Mouse (Mus musculus) myocyte (in vitro differentiated cells): ENCODE results near the gene Glp1r. TPM values are rescaled to one million over a fixed set of nuclear protein-coding genes. Genes with fewer than 3 reads are reported as not detected.

Experiments used
- H3K27me3 ChIP-seq: one replicate; pipeline ENCODE4 v1.6.1; 2011; ENCODE audit not compliant: control insufficient read depth, insufficient read depth, insufficient read length
- H3K36me3 ChIP-seq: one replicate; pipeline ENCODE4 v1.6.1; 2011; ENCODE audit not compliant: control insufficient read depth, insufficient read depth
- H3K4me2 ChIP-seq: one replicate; pipeline ENCODE4 v1.6.1; 2011; ENCODE audit warnings: low read depth, control low read depth
- H3K4me3 ChIP-seq: one replicate; pipeline ENCODE4 v1.5.1; 2011; ENCODE audit warnings: mild to moderate bottlenecking, control low read depth, moderate library complexity
- H3K79me2 ChIP-seq: one replicate; pipeline ENCODE4 v1.6.1; 2011; ENCODE audit not compliant: control insufficient read depth, insufficient read depth
- H3ac ChIP-seq: one replicate; pipeline ENCODE4 v1.6.1; 2011; ENCODE audit not compliant: control insufficient read depth, insufficient read length
- CEBPB ChIP-seq: IDR thresholded peaks from 2 replicates; pipeline ENCODE4 v1.6.1; 2011; ENCODE audit warnings: mild to moderate bottlenecking, moderate library complexity; ENCODE audit not compliant: poor library complexity, insufficient read depth, severe bottlenecking
- E2F4 ChIP-seq: IDR thresholded peaks from one replicate; pipeline ENCODE4 v1.6.1; 2011; ENCODE audit warnings: mild to moderate bottlenecking, control low read depth, moderate library complexity; ENCODE audit not compliant: insufficient read depth
- MAX ChIP-seq: IDR thresholded peaks from one replicate; pipeline ENCODE4 v1.6.1; 2011; ENCODE audit warnings: low read depth, mild to moderate bottlenecking, control low read depth
- MYOD1 ChIP-seq, 3 experiments: IDR thresholded peaks; one replicate each; pipeline ENCODE4 v1.6.1; 2011; ENCODE audit warnings: control low read depth in 2 of 3, low read depth in 2 of 3, mild to moderate bottlenecking in 2 of 3, moderate library complexity in 1 of 3; ENCODE audit not compliant: insufficient read length in 2 of 3, control insufficient read depth in 1 of 3
- MYOG ChIP-seq, 3 experiments: IDR thresholded peaks; one replicate each; pipeline ENCODE4 v1.6.1; 2011; ENCODE audit warnings: control low read depth in 2 of 3, low read depth in 2 of 3, mild to moderate bottlenecking in 2 of 3; ENCODE audit not compliant: insufficient read length in 2 of 3, control insufficient read depth in 1 of 3, insufficient read depth in 1 of 3
- POLR2A ChIP-seq: IDR thresholded peaks from one replicate; pipeline ENCODE4 v1.6.1; 2011; ENCODE audit warnings: low read depth, mild to moderate bottlenecking, control low read depth, moderate library complexity; ENCODE audit not compliant: insufficient read length
- POLR2AphosphoS2 ChIP-seq: IDR thresholded peaks from one replicate; pipeline ENCODE4 v1.6.1; 2011; ENCODE audit warnings: low read depth, control low read depth; ENCODE audit not compliant: insufficient read length
- REST ChIP-seq: IDR thresholded peaks from one replicate; pipeline ENCODE4 v1.6.1; 2011; ENCODE audit warnings: mild to moderate bottlenecking, control low read depth, moderate library complexity; ENCODE audit not compliant: insufficient read depth, insufficient read length
- SRF ChIP-seq: IDR thresholded peaks from one replicate; pipeline ENCODE4 v1.6.1; 2011; ENCODE audit warnings: low read depth; ENCODE audit not compliant: control insufficient read depth, insufficient read length
- TCF12 ChIP-seq: IDR thresholded peaks from one replicate; pipeline ENCODE4 v1.6.1; 2011; ENCODE audit warnings: mild to moderate bottlenecking, control low read depth; ENCODE audit not compliant: poor library complexity, insufficient read depth, severe bottlenecking
- TCF3 ChIP-seq: IDR thresholded peaks from one replicate; pipeline ENCODE4 v1.6.1; 2011; ENCODE audit warnings: low read depth, control low read depth; ENCODE audit not compliant: insufficient read length
- USF1 ChIP-seq: IDR thresholded peaks from one replicate; pipeline ENCODE4 v1.6.1; 2011; ENCODE audit warnings: low read depth, mild to moderate bottlenecking, control low read depth, moderate library complexity
- polyA plus RNA-seq: library from polyadenylated mRNA; unstranded; fragments of >200 nt; fragmentation: generic; extraction: Trizol; gene quantifications from one replicate; pipeline ENCODE4 v1.2.1, GENCODE M21; 2012; ENCODE audit warnings: missing spikeins

The Glp1r gene
- polyA plus RNA-seq, 1 experiment, result 1.3 TPM

DNA sequence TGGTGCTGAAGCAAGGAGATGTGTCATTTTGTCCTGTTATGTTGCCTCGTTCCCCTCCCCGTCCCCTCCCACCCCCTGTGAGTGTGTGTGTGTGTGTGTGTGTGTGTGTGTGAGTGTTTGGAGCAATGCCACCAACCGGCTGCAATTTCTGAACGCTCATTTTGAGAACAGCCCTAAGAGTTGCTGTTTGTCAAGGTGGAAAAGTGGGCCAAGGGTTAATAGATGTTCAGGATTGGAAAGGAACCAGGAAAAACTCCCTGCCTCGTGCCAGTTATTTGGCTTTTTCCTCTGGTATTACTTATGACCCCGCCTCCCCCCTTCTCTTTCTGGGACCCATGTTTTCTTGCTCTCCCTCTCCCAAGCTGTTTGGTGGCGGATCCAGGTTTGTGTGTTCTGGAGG is 41.0 kb upstream of the Glp1r start:
- no peaks in the 10 kb centered on the region for H3K36me3 ChIP-seq
- no peaks in the 10 kb centered on the region for H3K79me2 ChIP-seq
- TF ChIP-seq CEBPB (no peak), SRF (no peak)
- H3ac ChIP-seq, result no peak overlapping the region
- no peak overlapping the region for H3K4me3 ChIP-seq
- H3K4me2 ChIP-seq, result no peak overlapping the region
- no peaks in the 10 kb centered on the region for H3K27me3 ChIP-seq

DNA sequence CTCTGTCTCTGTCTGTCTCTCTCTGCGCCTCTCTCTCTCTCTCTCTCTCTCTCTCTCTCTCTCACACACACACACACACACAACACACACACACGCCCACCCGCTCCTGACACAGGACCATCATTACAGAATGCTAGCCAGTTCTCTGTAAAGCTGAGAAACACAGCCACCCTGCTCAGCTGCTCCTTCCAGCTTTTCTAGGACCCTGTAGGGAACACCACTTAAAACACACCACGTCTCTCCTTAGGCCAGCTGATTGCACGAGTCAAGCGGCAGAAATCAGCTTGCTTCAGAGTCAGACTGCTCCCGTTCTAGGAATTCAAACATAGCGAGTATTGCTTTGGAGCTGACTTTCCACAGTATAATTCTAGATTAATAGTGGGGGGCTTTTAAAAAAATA is 35.3 kb upstream of the Glp1r start:
- no peaks in the 10 kb centered on the region for H3K27me3 ChIP-seq
- H3K4me3 ChIP-seq, result no peak overlapping the region
- H3K36me3 ChIP-seq, result no peaks in the 10 kb centered on the region
- no peak overlapping the region for H3ac ChIP-seq
- H3K79me2 ChIP-seq, result no peaks in the 10 kb centered on the region
- no peak for TF ChIP-seq REST
- TF ChIP-seq MAX, result no peak
- no peak for TF ChIP-seq SRF
- no peak for TF ChIP-seq E2F4
- no peak for TF ChIP-seq MYOG (IDR thresholded peaks at IDR 0.05; ENCODE audit: control insufficient read depth in 1 of 3, insufficient read depth in 1 of 3, insufficient read length in 2 of 3, low read depth in 2 of 3)
- no peak overlapping the region for H3K4me2 ChIP-seq

DNA sequence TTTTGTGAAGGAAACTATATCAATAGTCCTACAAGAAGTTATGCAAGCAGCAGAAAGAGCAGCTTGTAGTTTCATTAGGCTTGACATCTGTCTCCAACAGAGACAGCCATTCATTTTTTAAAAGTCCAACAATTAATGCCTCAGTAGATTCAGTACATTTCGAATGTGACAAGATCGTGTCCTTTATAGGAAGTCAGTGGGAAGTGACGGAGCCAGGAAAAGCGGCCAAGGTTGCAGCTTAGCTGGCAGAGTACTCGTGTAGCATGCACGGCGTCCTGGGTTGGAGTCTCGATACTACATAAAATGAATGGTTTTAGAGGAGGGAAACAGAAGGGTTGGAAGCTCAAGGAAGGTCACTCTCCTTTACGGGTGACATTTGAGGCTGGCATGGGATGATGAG is 34.7 kb upstream of the Glp1r start:
- Histone ChIP-seq H3K4me2 (peak overlapping the region; percentile 7), H3ac (no peak overlapping the region), H3K36me3 (no peaks in the 10 kb centered on the region), H3K27me3 (no peaks in the 10 kb centered on the region), H3K4me3 (no peak overlapping the region), H3K79me2 (no peaks in the 10 kb centered on the region)
- TF ChIP-seq MYOG (IDR thresholded peaks at IDR 0.05; ENCODE audit: control insufficient read depth in 1 of 3, insufficient read depth in 1 of 3, insufficient read length in 2 of 3, low read depth in 2 of 3) (no peak), POLR2A (no peak), SRF (no peak), MAX (no peak), USF1 (no peak), POLR2AphosphoS2 (no peak)

DNA sequence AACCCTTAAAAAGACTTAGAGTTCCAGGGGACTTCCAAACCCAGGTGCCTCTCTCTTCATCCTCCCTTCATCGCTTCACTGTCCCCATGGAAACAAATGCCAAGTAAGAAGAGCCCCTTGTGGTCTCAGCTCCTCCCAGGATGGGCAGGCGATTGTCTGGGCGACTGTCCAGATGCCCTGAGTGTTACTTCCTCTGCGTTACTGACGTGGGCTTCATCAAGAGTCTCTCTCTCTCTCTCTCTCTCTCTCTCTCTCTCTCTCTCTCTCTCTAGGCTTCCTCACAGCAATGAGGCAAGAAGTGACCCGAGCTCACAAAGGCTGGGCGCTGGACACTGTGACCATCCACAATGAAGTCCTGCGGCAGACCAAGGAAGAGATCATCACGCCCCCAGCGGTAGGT is 30.6 kb upstream of the Glp1r start:
- H3K27me3 ChIP-seq, result no peaks in the 10 kb centered on the region
- no peaks in the 10 kb centered on the region for H3K79me2 ChIP-seq
- no peak overlapping the region for H3K4me3 ChIP-seq
- H3ac ChIP-seq, result no peak overlapping the region
- TF ChIP-seq MAX (no peak), CEBPB (no peak), TCF12 (no peak), REST (no peak), MYOD1 (IDR thresholded peaks at IDR 0.05; ENCODE audit: control insufficient read depth in 1 of 3, insufficient read length in 2 of 3, low read depth in 2 of 3) (no peak), POLR2A (no peak), POLR2AphosphoS2 (no peak), SRF (no peak)
- no peaks in the 10 kb centered on the region for H3K36me3 ChIP-seq
- H3K4me2 ChIP-seq, result no peak overlapping the region

DNA sequence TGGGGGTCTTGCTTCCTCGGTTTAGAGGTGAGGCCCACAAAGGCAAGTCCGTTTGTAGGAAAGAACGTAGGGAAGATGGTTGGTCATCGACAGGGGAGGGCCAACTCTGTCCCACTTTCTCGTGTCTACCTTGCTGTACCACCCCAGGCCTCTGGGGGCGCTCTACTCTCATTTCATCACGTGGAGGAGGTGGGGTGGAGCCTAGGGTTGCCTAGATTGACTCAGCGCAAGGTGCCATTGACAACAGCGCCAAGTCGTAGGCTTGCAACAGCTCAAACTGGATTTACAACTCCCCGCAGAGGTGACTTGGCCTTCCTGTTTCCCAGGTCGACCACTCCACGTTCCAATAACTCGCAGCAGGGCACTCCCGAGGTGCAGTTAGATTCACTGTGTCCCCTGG is 27.3 kb upstream of the Glp1r start:
- Histone ChIP-seq H3K27me3 (no peaks in the 10 kb centered on the region), H3K4me3 (no peak overlapping the region)

DNA sequence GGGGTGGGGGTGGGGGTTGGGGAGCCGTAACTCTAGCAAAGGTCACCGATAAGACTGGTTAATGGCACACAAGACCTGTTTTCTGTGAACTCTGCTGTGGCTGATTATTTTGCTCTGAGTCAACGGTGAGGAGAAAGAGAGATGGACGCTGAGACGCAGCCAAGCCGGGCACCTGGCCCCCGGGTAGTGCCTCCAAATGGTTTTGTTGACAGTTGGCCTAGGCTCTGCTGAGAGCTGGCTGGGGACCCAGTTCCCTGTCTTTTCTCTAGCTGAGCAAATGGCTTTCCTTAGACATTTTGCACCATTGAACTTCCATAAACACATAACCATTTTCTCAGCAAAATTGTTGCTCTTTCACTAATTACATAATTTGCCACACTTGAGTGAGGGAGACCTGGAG is 24.2 kb upstream of the Glp1r start:
- Histone ChIP-seq H3K4me2 (no peak overlapping the region), H3K27me3 (no peaks in the 10 kb centered on the region), H3K79me2 (no peaks in the 10 kb centered on the region), H3K4me3 (no peak overlapping the region), H3K36me3 (no peaks in the 10 kb centered on the region), H3ac (no peak overlapping the region)
- no peak for TF ChIP-seq POLR2A

More for the DNA sequence above, 27.3 kb upstream of the Glp1r start:
- H3K79me2 ChIP-seq, result no peaks in the 10 kb centered on the region
- no peak overlapping the region for H3K4me2 ChIP-seq
- H3ac ChIP-seq, result no peak overlapping the region
- TF ChIP-seq MAX, result no peak
- no peak for TF ChIP-seq MYOD1 (IDR thresholded peaks at IDR 0.05; ENCODE audit: control insufficient read depth in 1 of 3, insufficient read length in 2 of 3, low read depth in 2 of 3)
- TF ChIP-seq CEBPB, result no peak
- TF ChIP-seq TCF3, result no peak
- TF ChIP-seq POLR2A, result no peak
- no peak for TF ChIP-seq SRF
- no peak for TF ChIP-seq USF1
- no peak for TF ChIP-seq REST
- TF ChIP-seq TCF12, result no peak
- no peak for TF ChIP-seq MYOG (IDR thresholded peaks at IDR 0.05; ENCODE audit: control insufficient read depth in 1 of 3, insufficient read depth in 1 of 3, insufficient read length in 2 of 3, low read depth in 2 of 3)
- TF ChIP-seq E2F4, result no peak
- TF ChIP-seq POLR2AphosphoS2, result no peak
- H3K36me3 ChIP-seq, result no peaks in the 10 kb centered on the region
